Comparison of ENCODE assay signal across 8 mouse cellular contexts in genomic region chr5:36396011-36396410, GRCm38 (mm10). TPM values are rescaled to one million over a fixed set of nuclear protein-coding genes. Genes with fewer than 3 reads are reported as not detected.
DNase-seq lines count a peak whose midpoint lies in the region; ATAC-seq and TF ChIP-seq lines count a peak whose summit lies in the region.

No protein-coding gene starts in this region.

- H3K4me1 ChIP-seq in liver, adult 2 months (ENCODE audit: control insufficient read depth, insufficient read depth, low read length): peaks cover 3% of the 10 kb centered on the region; the same call in 1 of the 2 replicates
- H3K4me1 ChIP-seq in liver, embryonic 11.5 days (replicated peaks; ENCODE audit: control insufficient read depth, insufficient read depth, low read length): no peaks in the 10 kb centered on the region; the same call in 1 of the 2 replicates
- H3K4me1 ChIP-seq in stomach, embryonic 14.5 days (ENCODE audit: control insufficient read depth, insufficient read depth, low read length): peaks cover 17% of the 10 kb centered on the region; the same call in 1 of the 2 replicates

- 74% methylated on average over 3 of the region's 3 CpGs for WGBS in liver, adult 2 months
- WGBS in liver, embryonic 11.5 days: 46% methylated on average over 3 of the region's 3 CpGs
- 72% methylated on average over 3 of the region's 3 CpGs for WGBS in stomach, embryonic 14.5 days

- no peak overlapping the region for H3K4me2 ChIP-seq in liver, embryonic 11.5 days
- peak overlapping the region; percentile 86 for H3K4me2 ChIP-seq in myocyte (ENCODE audit: low read depth)
- peak overlapping the region; percentile 93 for H3K4me2 ChIP-seq in stomach, embryonic 14.5 days (replicated peaks; ENCODE audit: low read depth, low read length)

- no peak for ATAC-seq in liver, embryonic 11.5 days (replicated peaks; ENCODE audit: low FRiP score)
- no peak for ATAC-seq in stomach, embryonic 14.5 days (ENCODE audit: insufficient number of reproducible peaks, insufficient read depth, low FRiP score, low read depth)

- no peaks in the 10 kb centered on the region for H3K36me3 ChIP-seq in liver, adult 2 months (ENCODE audit: control insufficient read depth, insufficient read depth, low read length)
- no peaks in the 10 kb centered on the region for H3K36me3 ChIP-seq in liver, embryonic 11.5 days (ENCODE audit: control insufficient read depth, insufficient read depth, low read length)
- no peaks in the 10 kb centered on the region for H3K36me3 ChIP-seq in myocyte (ENCODE audit: control insufficient read depth, insufficient read depth)
- no peaks in the 10 kb centered on the region for H3K36me3 ChIP-seq in stomach, embryonic 14.5 days (ENCODE audit: control insufficient read depth, insufficient read depth, low read length)

- peaks cover 11% of the 10 kb centered on the region for H3K27me3 ChIP-seq in liver, adult 2 months (ENCODE audit: control insufficient read depth, insufficient read depth, low read length)
- peaks cover 26% of the 10 kb centered on the region for H3K27me3 ChIP-seq in liver, embryonic 11.5 days (replicated peaks; ENCODE audit: control insufficient read depth, insufficient read depth, low read length)
- no peaks in the 10 kb centered on the region for H3K27me3 ChIP-seq in myocyte (ENCODE audit: control insufficient read depth, insufficient read depth, insufficient read length)
- no peaks in the 10 kb centered on the region for H3K27me3 ChIP-seq in stomach, embryonic 14.5 days (ENCODE audit: control insufficient read depth, insufficient read depth, low read length)

- H3K79me2 ChIP-seq in liver, adult 2 months (ENCODE audit: control insufficient read depth, insufficient read depth, low read length): no peaks in the 10 kb centered on the region
- H3K79me2 ChIP-seq in myocyte (ENCODE audit: control insufficient read depth, insufficient read depth): peaks cover 52% of the 10 kb centered on the region

- no peak for TF ChIP-seq POLR2A in liver, adult 2 months (IDR thresholded peaks at IDR 0.05; ENCODE audit: extremely low read depth, insufficient read depth, low read length)
- no peak for TF ChIP-seq POLR2A in myocyte (IDR thresholded peaks at IDR 0.05; ENCODE audit: insufficient read length, low read depth)

- H3K9ac ChIP-seq in liver, adult 2 months (ENCODE audit: low read depth, low read length): no peak overlapping the region
- H3K9ac ChIP-seq in liver, embryonic 11.5 days (ENCODE audit: low read depth, low read length): no peak overlapping the region
- H3K9ac ChIP-seq in stomach, embryonic 14.5 days (replicated peaks; ENCODE audit: low read depth, low read length): no peak overlapping the region

- no peak overlapping the region for H3K27ac ChIP-seq in liver, adult 2 months (replicated peaks; ENCODE audit: insufficient read depth, low read depth, low read length)
- H3K27ac ChIP-seq in liver, embryonic 11.5 days (ENCODE audit: low read depth, low read length): no peak overlapping the region
- H3K27ac ChIP-seq in stomach, embryonic 14.5 days (ENCODE audit: low read length): no peak overlapping the region

- no peak overlapping the region for H3ac ChIP-seq in myocyte (ENCODE audit: control insufficient read depth, insufficient read length)

- H3K4me3 ChIP-seq in liver, adult 2 months (ENCODE audit: insufficient read depth, low read depth, low read length): no peak overlapping the region
- H3K4me3 ChIP-seq in liver, embryonic 11.5 days (ENCODE audit: low read depth, low read length): no peak overlapping the region
- H3K4me3 ChIP-seq in myocyte: peak overlapping the region; percentile 72
- peak overlapping the region; percentile 74; the same call in 1 of the 2 replicates for H3K4me3 ChIP-seq in stomach, embryonic 14.5 days (ENCODE audit: low read depth, low read length)

- TF ChIP-seq CTCF in liver, adult 2 months (IDR thresholded peaks at IDR 0.05; ENCODE audit: low read depth, low read length): peak; percentile 75

- intact Hi-C loops in left cerebral cortex, postnatal 4 days (cut with DNase I): loop anchor here (5.0 kb wide), 2 partner anchors 74 to 364 kb away; no protein-coding TSS in a partner anchor

- H3K9me3 ChIP-seq in liver, embryonic 11.5 days (ENCODE audit: control insufficient read depth, low read length): no peaks in the 10 kb centered on the region
- H3K9me3 ChIP-seq in stomach, embryonic 14.5 days (ENCODE audit: control insufficient read depth, low read depth, low read length): no peaks in the 10 kb centered on the region

- DNase-seq in liver, adult 2 months (ENCODE audit: extremely low read depth, low read depth, low spot score): peak; percentile 16
- no peak for DNase-seq in liver, embryonic 11.5 days (ENCODE audit: low spot score)
- DNase-seq in embryo, embryonic 10.5 days (ENCODE audit: low spot score): peak; percentile 85
- DNase-seq in gastrocnemius, postnatal 25 days: peak; percentile 63
- peak; percentile 57 for DNase-seq in kidney, adult 11 months
- DNase-seq in left cerebral cortex, postnatal 4 days: peak; percentile 82

TF ChIP-seq in myocyte, 11 proteins besides CTCF, POLR2A, EP300 and RAD21:
- TF ChIP-seq CEBPB (IDR thresholded peaks at IDR 0.05; ENCODE audit: insufficient read depth, poor library complexity, severe bottlenecking): no peak
- TF ChIP-seq USF1 (IDR thresholded peaks at IDR 0.05; ENCODE audit: low read depth): no peak
- TF ChIP-seq MYOG (IDR thresholded peaks at IDR 0.05; ENCODE audit: control insufficient read depth in 1 of 3, insufficient read depth in 1 of 3, insufficient read length in 2 of 3, low read depth in 2 of 3): peak in 1 of 3 experiments; percentile 24
- TF ChIP-seq MYOD1 (IDR thresholded peaks at IDR 0.05; ENCODE audit: control insufficient read depth in 1 of 3, insufficient read length in 2 of 3, low read depth in 2 of 3): peak in 1 of 3 experiments; percentile 39
- no peak for TF ChIP-seq SRF (IDR thresholded peaks at IDR 0.05; ENCODE audit: control insufficient read depth, insufficient read length, low read depth)
- no peak for TF ChIP-seq TCF12 (IDR thresholded peaks at IDR 0.05; ENCODE audit: insufficient read depth, poor library complexity, severe bottlenecking)
TF ChIP-seq in myocyte: peak in this region for 2.

RNA-seq across cellular contexts. Expression of gene Sorcs2, which starts 1.9 kb away (rescaled TPM):
- total RNA-seq in liver, adult 2 months (2014; rRNA removed): 0.07 and 0.09 TPM in 2 replicates
- polyA plus RNA-seq in liver, adult 2 months (2012; rRNA removed): 0.10 and 0.12 TPM in 2 replicates
- 2.2 and 2.4 TPM in 2 replicates for polyA plus RNA-seq in liver, embryonic 11.5 days (2014; fragmentation: Nextera tagmentation; extraction: Ambion mirVana)
- 1 to 10 TPM; 2.2 to 4.3 TPM for total RNA-seq in gastrocnemius, postnatal 25 days (2021)
- 10 to 100 TPM; 33.9 to 35.4 TPM for total RNA-seq in left cerebral cortex, postnatal 4 days (2021)
- polyA plus RNA-seq in myocyte (2012; fragmentation: generic; extraction: Trizol): 58.2 TPM
- polyA plus RNA-seq in stomach, embryonic 14.5 days (2014; fragmentation: Nextera tagmentation; extraction: Ambion mirVana): 14.5 and 16.0 TPM in 2 replicates

Comparison
In these comparisons a context has a peak if more than half of its experiments do, and no peak if none do; other contexts are left out.
1. H3K4me3 ChIP-seq: peak in myocyte (single experiment) and stomach, embryonic 14.5 days (single experiment); none in liver, adult 2 months (single experiment) and liver, embryonic 11.5 days (single experiment).